Mouse (Mus musculus) adrenal gland, postnatal 10 days (tissue): ENCODE data around the gene Slc35a2. TPM values are rescaled to one million over a fixed set of nuclear protein-coding genes. Genes with fewer than 3 reads are reported as not detected.
A peak's percentile ranks its signal among the peaks of the same experiment; 100 is the strongest.
"Not testable (repeated sequence)": the region's sequence is repeated elsewhere in the genome, so short reads cannot be mapped to it uniquely, and the experiment has no call there.

ENCODE experiments used
- DNase-seq: peaks from one replicate; pipeline ENCODE4 v3.0.0; 2021; ENCODE audit warnings: mixed read lengths
- total RNA-seq, 2 experiments: library from RNA; stranded (reverse); gene quantifications; 2 replicates each; pipeline ENCODE4 v1.2.3; 2021

Gene Slc35a2
- total RNA-seq, 2 experiments from 2014 or later, result 23.2 to 27.0 TPM

GRCm38 (mm10) chrX:7907735-7908134, 23.9 kb downstream of the Slc35a2 start, which contains the start of gene Gm10491:
Gene Gm10491 (minus strand): TSS chrX:7907835.
- no peak for DNase-seq

- DNase-seq, result not testable (repeated sequence)
These were observed 25.4 kb downstream of the Slc35a2 start, which contains the start of gene Gm10490 for GRCm38 (mm10) chrX:7909242-7909641. Gene Gm10490 (plus strand): TSS chrX:7909542.

GRCm38 (mm10) chrX:7910473-7910872, 26.6 kb downstream of the Slc35a2 start:
- no peak for DNase-seq

- peak; percentile 41 for DNase-seq
These were observed 31.8 kb downstream of the Slc35a2 start for GRCm38 (mm10) chrX:7915669-7916068.

- not testable (repeated sequence) for DNase-seq
These were observed 34.1 kb downstream of the Slc35a2 start for GRCm38 (mm10) chrX:7917960-7918359.

- peak; percentile 15 for DNase-seq
These were observed 36.0 kb downstream of the Slc35a2 start, which contains the start of gene Pcsk1n for GRCm38 (mm10) chrX:7919601-7920383. Gene Pcsk1n (plus strand): TSS chrX:7919822.

GRCm38 (mm10) chrX:7922032-7922431, 38.2 kb downstream of the Slc35a2 start:
- no peak for DNase-seq

GRCm38 (mm10) chrX:7926266-7926665, 42.4 kb downstream of the Slc35a2 start:
- no peak for DNase-seq

GRCm38 (mm10) chrX:7927116-7927515, 43.3 kb downstream of the Slc35a2 start:
- no peak for DNase-seq

- no peak for DNase-seq
These were observed 44.5 kb downstream of the Slc35a2 start, which contains the start of gene Eras for GRCm38 (mm10) chrX:7928270-7928790. Gene Eras (minus strand): TSS chrX:7928607.

- no peak for DNase-seq
These were observed 53.0 kb downstream of the Slc35a2 start for GRCm38 (mm10) chrX:7936874-7937273.

GRCm38 (mm10) chrX:7937667-7938066, 53.8 kb downstream of the Slc35a2 start:
- DNase-seq, result no peak

Other genes with a start within 250 kb of the Slc35a2 start
- 10 to 100 TPM; 44.4 to 58.6 TPM for gene Syp, start 245.6 kb upstream of the Slc35a2 start, total RNA-seq
- 10 to 100 TPM in 1 of 2 experiments, 1 to 10 TPM in 1; 9.2 to 18.0 TPM for gene Prickle3, start 226.8 kb upstream of the Slc35a2 start, total RNA-seq
- gene Plp2, start 212.6 kb upstream of the Slc35a2 start, total RNA-seq, result 10 to 100 TPM; 71.5 to 72.6 TPM
- gene Magix, start 202.8 kb upstream of the Slc35a2 start, total RNA-seq, result 1 to 10 TPM; 5.3 to 5.8 TPM
- gene Gpkow, start 186.9 kb upstream of the Slc35a2 start, total RNA-seq, result 10 to 100 TPM; 38.0 to 40.1 TPM
- 10 to 100 TPM; 57.2 to 57.5 TPM for gene Wdr45, start 169.7 kb upstream of the Slc35a2 start, total RNA-seq
- not detected for gene Gm45208, start 161.8 kb upstream of the Slc35a2 start, total RNA-seq
- gene Praf2, start 155.6 kb upstream of the Slc35a2 start, total RNA-seq, result 10 to 100 TPM; 12.3 to 13.9 TPM
- 1 to 10 TPM; 5.2 to 6.9 TPM for gene Ccdc120, start 133.1 kb upstream of the Slc35a2 start, total RNA-seq
- 10 to 100 TPM; 35.7 to 39.3 TPM for gene Tfe3, start 121.5 kb upstream of the Slc35a2 start, total RNA-seq
- 10 to 100 TPM; 34.2 to 48.2 TPM for gene Gripap1, start 94.3 kb upstream of the Slc35a2 start, total RNA-seq
- gene Kcnd1, start 61.7 kb upstream of the Slc35a2 start, total RNA-seq, result 1 to 10 TPM; 1.2 to 2.1 TPM
- 10 to 100 TPM; 49.6 to 54.7 TPM for gene Otud5, start 42.7 kb upstream of the Slc35a2 start, total RNA-seq
- gene Pim2, start 5.8 kb upstream of the Slc35a2 start, total RNA-seq, result 1 to 10 TPM; 6.2 to 9.2 TPM
- 10 to 100 TPM; 66.3 to 79.2 TPM for gene Pqbp1, start 15.2 kb downstream of the Slc35a2 start, total RNA-seq
- gene Timm17b, start 15.3 kb downstream of the Slc35a2 start, total RNA-seq, result 10 to 100 TPM; 88.3 to 94.3 TPM
- gene Gm10491, start 23.8 kb downstream of the Slc35a2 start, total RNA-seq, result not detected
- not detected for gene Gm10490, start 25.5 kb downstream of the Slc35a2 start, total RNA-seq
- gene Pcsk1n, start 35.8 kb downstream of the Slc35a2 start, total RNA-seq, result 10 to 100 TPM; 37.3 to 41.2 TPM
- not detected for gene Eras, start 44.6 kb downstream of the Slc35a2 start, total RNA-seq
- gene Hdac6, start 63.9 kb downstream of the Slc35a2 start, total RNA-seq, result 10 to 100 TPM; 17.9 to 19.2 TPM
- 1 to 10 TPM; 1.2 to 2.5 TPM for gene Gata1, start 94.0 kb downstream of the Slc35a2 start, total RNA-seq
- gene Glod5, start 134.5 kb downstream of the Slc35a2 start, total RNA-seq, result under 1 TPM in 1 of 2 experiments, not detected in 1; 0.84 TPM
- 10 to 100 TPM; 14.6 to 18.7 TPM for gene Suv39h1, start 190.7 kb downstream of the Slc35a2 start, total RNA-seq
- gene Was, start 206.5 kb downstream of the Slc35a2 start, total RNA-seq, result 1 to 10 TPM; 3.8 to 4.5 TPM
- 10 to 100 TPM; 40.7 to 54.9 TPM for gene Wdr13, start 248.9 kb downstream of the Slc35a2 start, total RNA-seq